Mouse (Mus musculus) erythroblast, embryonic 14.5 days (primary cell): Measurements from ENCODE around the gene Plek2.

ENCODE experiments used
- GATA1 ChIP-seq: IDR thresholded peaks from 2 replicates; pipeline ENCODE4 v1.6.1; 2012; ENCODE audit warnings: low read length, inconsistent platforms, mixed read lengths
- TAL1 ChIP-seq: IDR thresholded peaks from 3 replicates; pipeline ENCODE4 v1.6.1; 2012; ENCODE audit warnings: low read length, inconsistent platforms, mixed read lengths

DNA sequence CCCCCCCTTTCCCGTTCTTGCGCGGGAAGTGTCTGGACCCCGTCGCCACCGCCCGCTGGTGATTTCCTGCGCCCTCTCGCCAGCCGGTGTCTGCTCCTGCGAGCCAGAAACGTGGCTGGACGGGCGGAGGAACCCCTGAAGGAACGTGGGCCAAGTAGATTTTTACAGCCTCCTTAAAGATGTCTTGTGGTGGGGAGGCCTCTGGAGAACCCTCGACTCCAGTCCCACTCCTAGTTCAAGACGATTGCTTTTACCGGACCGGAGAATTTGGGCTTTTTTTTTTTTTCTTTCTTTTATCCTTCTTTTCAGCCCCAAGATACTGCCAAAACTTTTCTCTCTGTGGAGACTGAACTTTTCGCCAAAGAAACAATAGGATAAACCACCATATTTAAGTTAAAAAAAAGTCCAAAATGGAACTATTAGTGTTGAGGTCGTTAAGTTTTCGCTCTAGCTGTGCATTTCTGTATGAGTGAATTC lies 44.5 kb downstream of the Plek2 start:
- no peak for TF ChIP-seq GATA1
- TF ChIP-seq TAL1, result no peak
